Comparison of ENCODE assay signal across 10 mouse cellular contexts in the genomic region with DNA sequence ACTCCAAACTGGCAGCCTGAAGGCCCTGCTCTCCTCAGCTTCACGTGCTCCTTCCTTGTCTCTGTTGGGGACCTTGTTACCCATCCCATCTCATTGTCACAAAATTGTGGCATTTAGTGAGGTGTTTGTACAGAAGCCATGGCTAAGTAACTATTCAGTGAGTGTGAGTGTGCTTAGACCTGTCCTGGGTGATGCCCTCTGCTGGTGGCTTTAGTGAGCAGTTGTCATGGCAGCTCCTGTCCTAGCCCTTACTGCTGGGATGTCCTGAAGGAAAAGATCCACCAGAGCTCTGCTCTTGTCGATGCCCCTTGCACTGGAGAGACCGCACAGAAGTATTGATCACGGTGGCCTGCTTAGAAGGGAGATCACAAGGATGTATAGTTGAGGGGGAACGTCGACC. TPM values are rescaled to one million over a fixed set of nuclear protein-coding genes. Genes with fewer than 3 reads are reported as not detected.
A peak's percentile ranks its signal among the peaks of the same experiment; 100 is the strongest.
DNase-seq lines count a peak whose midpoint lies in the region; TF ChIP-seq lines count a peak whose summit lies in the region.
"Had no signal": no experiment of that assay in that cellular context is flagged by ENCODE, and none has a peak within 500 bp of the region (broad histone marks: within the 10 kb centered on the region; RNA-seq: fewer than 3 reads in every experiment).

No protein-coding gene starts in this region.

- TF ChIP-seq CTCF in kidney, adult 2 months (conservative IDR thresholded peaks at IDR 0.05; ENCODE audit: insufficient read depth, insufficient read length, low read depth, low read length) = peak; percentile 60

- no peaks in the 10 kb centered on the region for H3K27me3 ChIP-seq in kidney, adult 2 months (replicated peaks; ENCODE audit: control insufficient read depth, insufficient read depth, low read length)
- H3K27me3 ChIP-seq: heart, embryonic 13.5 days; limb, embryonic 15.5 days had no signal

- H3K27ac ChIP-seq in kidney, adult 2 months (ENCODE audit: insufficient read depth, low read depth, low read length) = no peak overlapping the region
- H3K27ac ChIP-seq: heart, embryonic 13.5 days; limb, embryonic 15.5 days had no signal

- no peak overlapping the region for H3K4me3 ChIP-seq in kidney, adult 2 months (ENCODE audit: insufficient read depth, low read depth, low read length)
- H3K4me3 ChIP-seq: heart, embryonic 13.5 days; limb, embryonic 15.5 days had no signal

- no peaks in the 10 kb centered on the region for H3K36me3 ChIP-seq in kidney, adult 2 months (ENCODE audit: control insufficient read depth, insufficient read depth, low read length)

- DNase-seq in kidney, adult 2 months = peak; percentile 21
- no peak for DNase-seq in kidney, adult 11 months
- DNase-seq in A20 (ENCODE audit: low read depth, low spot score) = peak; percentile 31
- DNase-seq in ES-CJ7 (ENCODE audit: low read depth, low spot score) = peak; percentile 51
- peak; percentile 49 to 65 for DNase-seq in kidney, postnatal 4 days
- no peak for DNase-seq in yolk sac, embryonic 10.5 days (ENCODE audit: low spot score)
- no peak for DNase-seq in adrenal gland, adult 18-20 months (ENCODE audit: low spot score in 2 of 2)
- DNase-seq in gastrocnemius, adult 18-20 months (ENCODE audit: low spot score) = no peak

- no peak for TF ChIP-seq POLR2A in kidney, adult 2 months (IDR thresholded peaks at IDR 0.05; ENCODE audit: low read depth, low read length)

- H3K4me1 ChIP-seq in kidney, adult 2 months (ENCODE audit: control insufficient read depth, insufficient read depth, low read length) = no peaks in the 10 kb centered on the region
- H3K4me1 ChIP-seq: heart, embryonic 13.5 days; limb, embryonic 15.5 days had no signal

- WGBS in kidney, adult 2 months = 90% methylated on average over 6 of the region's 6 CpGs

RNA-seq across cellular contexts. Expression of gene Rtf2, which starts 7.0 kb away (rescaled TPM):
- polyA plus RNA-seq in kidney, adult 2 months (2012; rRNA removed) = 37.7 and 39.9 TPM in 2 replicates
- total RNA-seq in adrenal gland, adult 18-20 months (2021) = 10 to 100 TPM; 75.6 to 81.7 TPM
- 10 to 100 TPM; 27.9 to 30.8 TPM for total RNA-seq in gastrocnemius, adult 18-20 months (2021)

RNA-seq across cellular contexts. Expression of gene Gcnt7, which starts 11.1 kb away (rescaled TPM):
- 0.04 TPM in 1 of 2 replicates, not detected in the other for polyA plus RNA-seq in kidney, adult 2 months (2012; rRNA removed)
- total RNA-seq in adrenal gland, adult 18-20 months (2021) = not detected
- total RNA-seq in gastrocnemius, adult 18-20 months (2021) = not detected

RNA-seq across cellular contexts. Expression of gene Fam209, which starts 25.0 kb away (rescaled TPM):
- polyA plus RNA-seq in kidney, adult 2 months (2012; rRNA removed) = 0.33 TPM in 1 of 2 replicates, not detected in the other
- not detected for total RNA-seq in adrenal gland, adult 18-20 months (2021)
- under 1 TPM in 1 of 2 experiments, not detected in 1; 0.34 TPM for total RNA-seq in gastrocnemius, adult 18-20 months (2021)

RNA-seq across cellular contexts. Expression of gene Cass4, which starts 53.7 kb away (rescaled TPM):
- 0.22 and 0.30 TPM in 2 replicates for polyA plus RNA-seq in kidney, adult 2 months (2012; rRNA removed)
- under 1 TPM; 0.13 to 0.16 TPM for total RNA-seq in adrenal gland, adult 18-20 months (2021)
- under 1 TPM; 0.14 to 0.38 TPM for total RNA-seq in gastrocnemius, adult 18-20 months (2021)

Comparison
In these comparisons a context has a peak if more than half of its experiments do, and no peak if none do; other contexts are left out.
1. DNase-seq: peak in kidney, adult 2 months (single experiment), A20 (single experiment), ES-CJ7 (single experiment) and kidney, postnatal 4 days (2 of 2); none in kidney, adult 11 months (single experiment), yolk sac, embryonic 10.5 days (single experiment), adrenal gland, adult 18-20 months (0 of 2) and gastrocnemius, adult 18-20 months (single experiment).